Mouse (Mus musculus) small intestine, adult 2 months (tissue): Measurements from ENCODE around the gene Usp42.

ENCODE experiments used
- CTCF ChIP-seq: fragments of 200-500 bp; IDR thresholded peaks from 2 replicates; pipeline ENCODE4 v1.5.1; 2012; ENCODE audit warnings: low read depth, mild to moderate bottlenecking, control low read depth, inconsistent platforms, low read length, moderate library complexity, mixed read lengths; ENCODE audit not compliant: insufficient replicate concordance, insufficient read length; ENCODE audit errors: extremely low read depth
- POLR2A ChIP-seq: fragments of 200-500 bp; IDR thresholded peaks from 2 replicates; pipeline ENCODE4 v1.6.1; 2012; ENCODE audit warnings: low read depth, mild to moderate bottlenecking, control low read depth, inconsistent platforms, low read length, moderate library complexity

DNA sequence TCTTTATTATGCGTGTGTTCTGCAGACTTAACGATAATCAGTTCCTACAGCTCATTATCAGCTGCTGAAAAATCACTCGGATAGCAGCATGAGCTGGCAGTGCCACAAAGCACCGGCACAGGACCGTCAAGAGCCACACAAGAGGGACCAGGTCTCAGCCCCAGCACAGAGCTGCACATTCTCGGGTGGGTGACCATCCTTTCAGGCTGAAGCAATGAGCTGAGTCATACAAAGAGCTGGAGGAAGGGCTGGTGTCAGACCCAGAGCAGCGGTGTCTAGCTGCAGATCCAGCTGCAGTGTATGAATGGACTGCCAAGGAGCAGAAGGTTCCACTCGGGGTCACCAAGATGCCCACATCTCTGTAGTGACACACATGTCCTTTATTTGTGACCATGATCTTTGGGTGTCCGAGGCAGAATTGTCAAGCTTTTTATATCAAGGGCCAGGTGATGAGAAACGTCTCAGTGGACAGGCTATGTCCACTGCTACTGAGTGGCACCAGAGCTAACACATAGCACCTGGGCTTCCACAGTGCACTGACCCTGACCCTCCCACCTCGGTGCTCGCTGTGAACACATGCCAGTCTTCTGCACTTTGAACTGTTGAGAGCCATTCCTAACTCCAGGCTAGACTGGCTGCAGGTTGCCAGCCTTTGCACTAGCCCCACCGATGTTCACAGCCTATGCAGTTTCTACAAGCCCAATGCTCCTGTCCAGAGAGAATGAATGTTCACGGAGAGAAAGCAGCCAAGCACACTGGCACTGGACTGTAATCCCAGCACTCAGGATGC, 19.9 kb downstream of the Usp42 start:
- TF ChIP-seq CTCF (no peak), POLR2A (no peak)
